Mouse (Mus musculus) brain, embryonic 18.5 days (tissue): ENCODE results near the gene Shank1.
A peak's percentile ranks its signal among the peaks of the same experiment; 100 is the strongest.
"Not testable (repeated sequence)": the region's sequence is repeated elsewhere in the genome, so short reads cannot be mapped to it uniquely, and the experiment has no call there.

Source experiments
- DNase-seq: peaks from one replicate; pipeline ENCODE4 v3.0.0-alpha.2; 2012; ENCODE audit warnings: low read depth, low spot score

Gene Shank1

GRCm38 (mm10) chr7:44309475-44310284 lies at the start of gene Shank1:
TSS of gene Shank1 (plus strand) at chr7:44310253.
- DNase-seq: no peak

GRCm38 (mm10) chr7:44260410-44260809 lies 49.6 kb upstream of the Shank1 start:
- DNase-seq: no peak

- no peak for DNase-seq
Observed at GRCm38 (mm10) chr7:44261147-44261546, 48.9 kb upstream of the Shank1 start, which contains the start of gene Gm15517. TSS of gene Gm15517 (plus strand) at chr7:44261447.

GRCm38 (mm10) chr7:44262791-44263643 lies 47.0 kb upstream of the Shank1 start:
- peak; percentile 88 for DNase-seq

- no peak for DNase-seq
Observed at GRCm38 (mm10) chr7:44268117-44268516, 41.9 kb upstream of the Shank1 start.

- no peak for DNase-seq
Observed at GRCm38 (mm10) chr7:44269397-44269796, 40.7 kb upstream of the Shank1 start.

- DNase-seq: no peak
Observed at GRCm38 (mm10) chr7:44271309-44271708, 38.7 kb upstream of the Shank1 start.

- no peak for DNase-seq
Observed at GRCm38 (mm10) chr7:44272546-44272945, 37.5 kb upstream of the Shank1 start.

- DNase-seq: no peak
Observed at GRCm38 (mm10) chr7:44273446-44273845, 36.6 kb upstream of the Shank1 start.

- DNase-seq: no peak
Observed at GRCm38 (mm10) chr7:44274096-44274495, 36.0 kb upstream of the Shank1 start.

GRCm38 (mm10) chr7:44275546-44275945 lies 34.5 kb upstream of the Shank1 start:
- DNase-seq: no peak

- DNase-seq: no peak
Observed at GRCm38 (mm10) chr7:44276461-44277249, 33.4 kb upstream of the Shank1 start.

GRCm38 (mm10) chr7:44277250-44277622 lies 32.8 kb upstream of the Shank1 start:
- no peak for DNase-seq

GRCm38 (mm10) chr7:44280959-44281358 lies 29.1 kb upstream of the Shank1 start:
- no peak for DNase-seq

- DNase-seq: no peak
Observed at GRCm38 (mm10) chr7:44281586-44281985, 28.5 kb upstream of the Shank1 start.

GRCm38 (mm10) chr7:44287760-44288159 lies 22.3 kb upstream of the Shank1 start:
- DNase-seq: no peak

- no peak for DNase-seq
Observed at GRCm38 (mm10) chr7:44290986-44291385, 19.1 kb upstream of the Shank1 start.

- DNase-seq: no peak
Observed at GRCm38 (mm10) chr7:44291418-44291817, 18.6 kb upstream of the Shank1 start.

GRCm38 (mm10) chr7:44297501-44297900 lies 12.6 kb upstream of the Shank1 start:
- DNase-seq: not testable (repeated sequence)

- no peak for DNase-seq
Observed at GRCm38 (mm10) chr7:44303346-44304340, 6.4 kb upstream of the Shank1 start.

GRCm38 (mm10) chr7:44304463-44304774 lies 5.6 kb upstream of the Shank1 start:
- no peak for DNase-seq
